Mouse (Mus musculus) forebrain, embryonic 12.5 days (tissue): ENCODE data around the gene 2510039O18Rik. TPM values are rescaled to one million over a fixed set of nuclear protein-coding genes. Genes with fewer than 3 reads are reported as not detected.

ENCODE experiments used
- polyA plus RNA-seq: library from polyadenylated mRNA; unstranded; fragments of >200 nt; fragmentation: Nextera tagmentation; extraction: Ambion mirVana; gene quantifications from 2 replicates; pipeline ENCODE4 v1.2.1, GENCODE M21; 2016

Gene 2510039O18Rik
- polyA plus RNA-seq, 1 experiment from 2014 or later, result 16.3 TPM

Other genes starting within 250 kb of the 2510039O18Rik start
- not detected in 2 replicates for gene Zfp534, start 238.3 kb upstream of the 2510039O18Rik start, polyA plus RNA-seq
- gene Zfp984, start 131.1 kb upstream of the 2510039O18Rik start, polyA plus RNA-seq, result 5.5 and 5.7 TPM in 2 replicates
- 6.1 TPM in 2 replicates for gene Zfp933, start 92.5 kb upstream of the 2510039O18Rik start, polyA plus RNA-seq
- 53.8 and 61.4 TPM in 2 replicates for gene Miip, start 72.1 kb upstream of the 2510039O18Rik start, polyA plus RNA-seq
- gene Fv1, start 71.9 kb upstream of the 2510039O18Rik start, polyA plus RNA-seq, result 17.3 and 20.5 TPM in 2 replicates
- gene Mfn2, start 36.2 kb upstream of the 2510039O18Rik start, polyA plus RNA-seq, result 61.2 and 63.1 TPM in 2 replicates
- gene Plod1, start 4.1 kb upstream of the 2510039O18Rik start, polyA plus RNA-seq, result 21.6 and 24.9 TPM in 2 replicates
- not detected in 2 replicates for gene Nppb, start 44.9 kb downstream of the 2510039O18Rik start, polyA plus RNA-seq
- gene Nppa, start 59.8 kb downstream of the 2510039O18Rik start, polyA plus RNA-seq, result 0.82 and 0.99 TPM in 2 replicates
- 22.4 and 27.7 TPM in 2 replicates for gene Clcn6, start 97.9 kb downstream of the 2510039O18Rik start, polyA plus RNA-seq
- gene Mthfr, start 98.2 kb downstream of the 2510039O18Rik start, polyA plus RNA-seq, result 28.7 and 32.2 TPM in 2 replicates
- 8.4 and 9.2 TPM in 2 replicates for gene Agtrap, start 147.1 kb downstream of the 2510039O18Rik start, polyA plus RNA-seq
- 76.1 and 81.6 TPM in 2 replicates for gene Mad2l2, start 189.5 kb downstream of the 2510039O18Rik start, polyA plus RNA-seq
- 6.4 and 8.0 TPM in 2 replicates for gene Draxin, start 189.8 kb downstream of the 2510039O18Rik start, polyA plus RNA-seq
- 14.9 and 16.4 TPM in 2 replicates for gene Fbxo6, start 211.2 kb downstream of the 2510039O18Rik start, polyA plus RNA-seq
- gene Fbxo44, start 219.6 kb downstream of the 2510039O18Rik start, polyA plus RNA-seq, result 57.5 and 60.5 TPM in 2 replicates
- 1.2 and 1.5 TPM in 2 replicates for gene Fbxo2, start 219.7 kb downstream of the 2510039O18Rik start, polyA plus RNA-seq